Mouse (Mus musculus) spleen, postnatal 10 days (tissue): ENCODE results near the gene Aox2.

Experiments used
- DNase-seq, 2 experiments: peaks; one replicate each; pipeline ENCODE4 v3.0.0; 2021 to 2022; ENCODE audit warnings: low spot score in 2 of 2

The Aox2 gene

DNA sequence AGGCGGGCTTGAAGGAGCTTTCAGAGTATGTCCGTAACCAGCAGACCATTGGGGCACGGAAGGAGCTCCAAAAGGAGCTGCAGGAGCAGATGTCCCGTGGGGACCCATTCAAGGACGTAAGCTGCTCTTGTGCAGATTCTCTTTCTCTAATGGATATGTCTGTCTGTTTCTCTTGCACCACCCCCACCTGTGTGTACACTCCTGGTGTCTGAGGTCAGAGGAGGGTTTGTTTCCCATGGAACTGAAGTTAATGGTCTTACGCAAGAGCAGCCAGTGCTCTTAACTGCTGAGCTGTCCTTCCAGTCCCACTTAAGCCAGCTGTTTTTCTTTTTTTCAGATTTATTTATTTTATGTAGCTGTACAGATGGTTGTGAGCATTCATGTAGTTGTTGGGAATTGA is 123.3 kb downstream of the Aox2 start:
- no peak for DNase-seq

- no peak for DNase-seq
Observed at GRCm38 (mm10) chr1:58403745-58404144, 125.6 kb downstream of the Aox2 start.

DNA sequence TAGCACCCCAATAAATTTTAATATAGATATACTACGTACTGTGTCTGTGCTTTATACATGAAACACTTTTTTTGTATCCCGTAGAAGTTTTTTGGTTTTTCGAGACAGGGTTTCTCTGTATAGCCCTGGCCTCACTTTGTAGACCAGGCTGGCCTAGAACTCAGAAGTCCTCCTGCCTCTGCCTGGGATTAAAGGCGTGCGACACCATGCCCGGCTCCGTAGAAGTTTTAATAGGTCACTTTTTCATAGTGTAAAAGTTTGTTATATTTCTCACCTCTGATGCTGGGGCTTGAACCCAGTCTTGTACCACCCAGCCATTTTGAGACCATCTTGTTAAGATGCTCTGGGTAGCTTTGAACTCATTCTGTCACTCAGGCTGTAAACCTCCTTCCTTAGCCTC is 129.2 kb downstream of the Aox2 start:
- no peak for DNase-seq

- no peak for DNase-seq
Observed at GRCm38 (mm10) chr1:58408141-58408540, 130.0 kb downstream of the Aox2 start.

- DNase-seq = no peak
Observed at GRCm38 (mm10) chr1:58409553-58410197, 131.5 kb downstream of the Aox2 start.

DNA sequence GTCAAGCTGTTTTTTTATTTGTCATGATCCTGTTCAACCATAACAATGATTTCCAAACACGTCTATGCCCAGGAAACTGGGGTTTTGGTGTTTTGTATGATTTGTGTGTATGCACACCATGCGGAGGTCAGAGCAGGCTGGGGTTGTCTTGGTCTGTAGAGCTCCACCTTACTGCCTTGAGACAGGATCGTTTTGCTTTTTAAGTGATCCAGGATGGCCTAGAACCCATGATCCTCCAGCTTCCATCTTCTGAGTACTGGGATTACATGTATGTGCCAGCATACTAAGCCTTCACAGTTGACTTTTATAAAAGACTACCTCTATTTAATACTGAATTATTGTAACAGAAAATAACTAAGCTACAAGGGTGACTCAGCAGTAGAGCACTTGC is 132.1 kb downstream of the Aox2 start:
- DNase-seq = no peak

GRCm38 (mm10) chr1:58410776-58411175 is 132.7 kb downstream of the Aox2 start:
- no peak for DNase-seq

DNA sequence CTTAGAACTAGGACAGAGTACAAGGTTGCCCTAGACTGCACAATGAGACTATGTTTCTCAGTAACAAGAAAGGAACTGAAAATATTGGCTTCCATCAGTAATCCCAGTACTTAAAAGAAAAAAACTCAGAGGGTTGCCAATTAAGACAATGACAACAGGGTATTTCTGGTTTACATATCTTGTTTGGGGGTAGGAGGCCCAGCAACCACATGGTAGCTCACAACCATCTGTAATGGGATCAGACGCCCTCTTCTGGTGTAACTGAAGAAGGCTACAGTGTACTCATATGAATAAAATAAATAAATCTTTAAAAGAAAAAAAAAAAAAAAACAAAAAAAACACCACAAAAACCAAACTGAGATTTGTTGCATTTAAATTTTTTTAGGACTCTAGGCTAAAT is 137.3 kb downstream of the Aox2 start:
- no peak for DNase-seq

DNA sequence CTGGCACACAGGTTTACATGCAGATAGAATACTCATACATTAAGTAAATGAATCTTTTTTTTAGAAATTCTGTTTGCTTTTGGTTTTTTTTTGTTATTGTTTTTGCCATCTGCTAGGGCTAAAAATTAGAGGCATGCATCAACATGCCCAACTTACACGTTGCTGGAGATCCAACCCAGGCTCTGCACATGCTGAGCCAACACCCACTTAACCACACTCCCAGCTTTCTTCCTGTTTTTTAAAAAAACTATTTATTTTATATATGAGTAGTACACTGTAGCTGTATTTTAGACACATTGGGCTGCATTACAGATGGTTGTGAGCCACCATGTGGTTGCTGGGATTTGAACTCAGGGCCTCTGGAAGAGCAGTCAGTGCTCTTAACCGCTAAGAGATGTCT is 137.9 kb downstream of the Aox2 start:
- DNase-seq = no peak

DNA sequence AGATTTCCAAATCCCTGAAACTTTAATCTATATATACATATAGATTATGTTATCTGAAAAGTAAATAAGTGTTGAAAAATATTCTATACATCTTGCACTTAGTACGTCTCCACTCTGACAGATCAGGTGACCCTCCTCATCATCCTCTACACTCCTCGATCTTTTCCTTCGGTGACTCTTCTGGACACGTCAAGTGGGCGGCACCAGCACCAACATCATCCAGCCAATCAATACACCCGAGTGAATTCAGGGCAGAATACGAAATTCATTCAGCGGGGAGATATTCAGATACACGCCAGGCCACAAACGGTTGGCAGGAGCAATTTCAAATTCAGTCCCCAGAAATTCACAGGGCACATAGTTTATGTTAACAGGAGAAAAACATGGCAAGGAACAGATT is 141.9 kb downstream of the Aox2 start:
- no peak for DNase-seq

GRCm38 (mm10) chr1:58420961-58421360 is 142.8 kb downstream of the Aox2 start:
- DNase-seq = no peak

GRCm38 (mm10) chr1:58422879-58423278 is 144.8 kb downstream of the Aox2 start:
- peak in 1 of 2 experiments; percentile 54 for DNase-seq

DNA sequence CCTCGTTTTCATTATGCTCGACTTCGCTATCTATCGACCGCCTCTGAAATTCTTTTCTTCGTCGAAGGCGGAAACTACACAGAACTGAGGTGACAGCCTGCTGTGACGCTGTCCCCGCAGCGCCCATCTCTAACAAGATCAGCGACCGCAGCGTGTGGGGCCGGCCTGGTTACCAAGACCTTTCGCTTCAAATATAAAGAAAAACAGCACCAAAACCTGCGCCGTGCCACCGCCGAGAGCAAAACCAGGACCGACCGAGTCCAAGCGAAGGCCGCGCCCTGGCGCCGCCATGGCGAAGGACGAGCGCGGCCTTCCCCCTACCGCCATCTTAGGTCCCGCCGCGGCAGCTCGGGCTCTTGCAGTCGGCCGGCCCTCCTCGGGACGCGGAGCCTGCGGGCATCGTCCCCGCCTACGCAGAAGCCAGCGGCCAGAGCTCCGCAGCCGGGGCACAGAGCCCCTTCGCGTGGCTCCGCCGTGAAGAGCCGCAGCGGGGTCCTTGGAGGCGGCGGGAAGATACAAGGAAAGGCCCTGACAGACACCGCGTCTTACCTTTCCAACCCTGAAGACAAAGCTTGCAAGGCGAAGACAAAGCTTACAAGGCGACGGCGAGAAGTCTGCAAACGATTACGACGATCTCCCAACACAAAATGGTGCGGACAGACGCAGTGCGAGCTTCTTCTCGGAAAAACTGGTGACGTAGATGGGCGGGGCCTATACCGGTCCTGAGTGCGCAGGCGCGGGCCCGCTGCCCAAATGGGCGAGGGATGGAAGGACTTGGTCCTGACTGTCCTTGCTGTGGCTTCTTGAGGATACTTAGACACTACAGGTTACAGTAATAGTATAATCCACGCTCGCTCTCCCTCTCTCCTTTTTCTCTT is 145.5 kb downstream of the Aox2 start, which contains the start of gene Clk1:
TSS of gene Clk1 (minus strand) at position 696 of the 878 bp plus-strand sequence.
- peak; percentile 99 to 100 for DNase-seq

- no peak for DNase-seq
Observed at GRCm38 (mm10) chr1:58424551-58424950, 146.4 kb downstream of the Aox2 start.
